In the genomic region with DNA sequence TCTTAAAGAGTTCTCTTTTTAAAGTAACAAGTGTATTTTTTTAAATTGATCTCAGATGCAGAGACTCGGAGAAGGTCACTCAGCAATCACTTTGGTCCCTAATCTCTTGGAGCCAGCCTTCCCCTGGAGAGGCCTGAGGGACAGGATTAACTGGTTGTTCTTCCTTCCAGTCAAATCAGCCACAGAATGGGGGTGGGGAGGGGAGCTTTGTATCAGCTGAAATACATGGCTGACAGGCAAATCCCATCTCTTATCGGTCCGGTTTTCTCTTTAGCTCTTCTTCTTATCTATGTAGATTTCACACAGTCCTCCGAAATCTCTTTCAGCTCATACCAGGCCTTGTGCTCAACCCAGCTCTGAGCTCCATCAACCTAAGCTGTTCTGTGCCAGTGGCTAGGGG, we compare ENCODE assay signal across 12 mouse cellular contexts. TPM values are rescaled to one million over a fixed set of nuclear protein-coding genes. Genes with fewer than 3 reads are reported as not detected.
A peak's percentile ranks its signal among the peaks of the same experiment; 100 is the strongest.
DNase-seq lines count a peak whose midpoint lies in the region; ATAC-seq and TF ChIP-seq lines count a peak whose summit lies in the region.
"Had no signal": no experiment of that assay in that cellular context is flagged by ENCODE, and none has a peak within 500 bp of the region (broad histone marks: within the 10 kb centered on the region; RNA-seq: fewer than 3 reads in every experiment).

No protein-coding gene starts in this region.

- DNase-seq in brain, embryonic 14.5 days (ENCODE audit: low read depth), result peak; percentile 66
- DNase-seq in liver, embryonic 14.5 days (ENCODE audit: low read depth in 3 of 3, low spot score in 3 of 3), result peak; percentile 35 to 37 (median 36)
- DNase-seq in midbrain, embryonic 14.5 days, result peak; percentile 72
- DNase-seq in adrenal gland, adult 2 months, result no peak
- no peak for DNase-seq in lung, postnatal 4 days
- DNase-seq in right cerebral cortex, postnatal 36 days (ENCODE audit: low spot score in 2 of 2), result no peak
- DNase-seq: cerebellum, adult 9-10 months; embryo, embryonic 11 days; kidney, adult 8-10 months had no signal

- no peaks in the 10 kb centered on the region for H3K27me3 ChIP-seq in hindbrain, embryonic 13.5 days
- H3K27me3 ChIP-seq in hindbrain, embryonic 12.5 days, result no peaks in the 10 kb centered on the region
- no peaks in the 10 kb centered on the region; the same call in 1 of the 2 replicates for H3K27me3 ChIP-seq in liver, embryonic 14.5 days (ENCODE audit: control insufficient read depth, insufficient read depth, low read length)
- H3K27me3 ChIP-seq in midbrain, embryonic 14.5 days (ENCODE audit: control insufficient read depth, insufficient read depth, low read length), result no peaks in the 10 kb centered on the region

- no peaks in the 10 kb centered on the region for H3K9me3 ChIP-seq in hindbrain, embryonic 13.5 days
- no peaks in the 10 kb centered on the region for H3K9me3 ChIP-seq in hindbrain, embryonic 12.5 days (replicated peaks)
- no peaks in the 10 kb centered on the region for H3K9me3 ChIP-seq in liver, embryonic 14.5 days (ENCODE audit: control insufficient read depth, low read length)
- no peaks in the 10 kb centered on the region for H3K9me3 ChIP-seq in midbrain, embryonic 14.5 days (ENCODE audit: control insufficient read depth, low read length)
- H3K9me3 ChIP-seq: limb, embryonic 13.5 days had no signal

- 72% methylated on average over 4 of the region's 4 CpGs for WGBS in hindbrain, embryonic 13.5 days
- WGBS in hindbrain, embryonic 12.5 days, result 65% methylated on average over 4 of the region's 4 CpGs
- WGBS in liver, embryonic 14.5 days (ENCODE audit: insufficient replicate concordance), result 3% methylated on average over 4 of the region's 4 CpGs
- 26% methylated on average over 4 of the region's 4 CpGs for WGBS in midbrain, embryonic 14.5 days

- peaks cover 28% of the 10 kb centered on the region for H3K4me1 ChIP-seq in hindbrain, embryonic 13.5 days (replicated peaks)
- H3K4me1 ChIP-seq in hindbrain, embryonic 12.5 days, result peaks cover 21% of the 10 kb centered on the region
- peaks cover 2 to 18% of the 10 kb centered on the region in 2 experiments; a peak in 3 of 4 replicates for H3K4me1 ChIP-seq in liver, embryonic 14.5 days (replicated peaks; ENCODE audit: control insufficient read depth in 2 of 2, insufficient read depth in 2 of 2, low read length in 1 of 2)
- peaks cover 30% of the 10 kb centered on the region for H3K4me1 ChIP-seq in midbrain, embryonic 14.5 days (ENCODE audit: control insufficient read depth, insufficient read depth, low read length)

- H3K27ac ChIP-seq in hindbrain, embryonic 13.5 days, result 0 out of 2 replicates have a peak overlapping the region, but pooled peaks have one; percentile 20
- H3K27ac ChIP-seq in hindbrain, embryonic 12.5 days, result no peak overlapping the region
- H3K27ac ChIP-seq in liver, embryonic 14.5 days, result no peak overlapping the region
- peak overlapping the region; percentile 49 for H3K27ac ChIP-seq in midbrain, embryonic 14.5 days (replicated peaks; ENCODE audit: low read depth, low read length)
- H3K27ac ChIP-seq: limb, embryonic 13.5 days had no signal

- H3K4me2 ChIP-seq in hindbrain, embryonic 13.5 days, result no peak overlapping the region
- no peak overlapping the region for H3K4me2 ChIP-seq in hindbrain, embryonic 12.5 days (replicated peaks)
- no peak overlapping the region for H3K4me2 ChIP-seq in liver, embryonic 14.5 days (ENCODE audit: low read depth)
- no peak overlapping the region for H3K4me2 ChIP-seq in midbrain, embryonic 14.5 days (ENCODE audit: low read length)
- H3K4me2 ChIP-seq: limb, embryonic 13.5 days had no signal

- no peak for TF ChIP-seq CTCF in brain, embryonic 14.5 days (IDR thresholded peaks at IDR 0.05; ENCODE audit: borderline replicate concordance, extremely low read depth, insufficient read depth, insufficient read length)
- TF ChIP-seq CTCF in liver, embryonic 14.5 days (IDR thresholded peaks at IDR 0.05; ENCODE audit: low read depth), result no peak

- H3K9ac ChIP-seq in hindbrain, embryonic 13.5 days, result no peak overlapping the region
- H3K9ac ChIP-seq in hindbrain, embryonic 12.5 days, result no peak overlapping the region
- no peak overlapping the region for H3K9ac ChIP-seq in liver, embryonic 14.5 days (replicated peaks)
- no peak overlapping the region for H3K9ac ChIP-seq in midbrain, embryonic 14.5 days (replicated peaks; ENCODE audit: low read length)
- H3K9ac ChIP-seq: limb, embryonic 13.5 days had no signal

- no peak for ATAC-seq in hindbrain, embryonic 13.5 days (ENCODE audit: low FRiP score)
- ATAC-seq in hindbrain, embryonic 12.5 days (ENCODE audit: low FRiP score), result no peak
- peak; percentile 57; the same call in 1 of the 2 replicates for ATAC-seq in liver, embryonic 14.5 days (ENCODE audit: insufficient read depth)
- ATAC-seq in midbrain, embryonic 14.5 days (ENCODE audit: low FRiP score, low TSS enrichment), result no peak

- no peak for TF ChIP-seq POLR2A in brain, embryonic 14.5 days (IDR thresholded peaks at IDR 0.05; ENCODE audit: borderline replicate concordance, extremely low read depth, insufficient read depth, insufficient read length, poor library complexity, severe bottlenecking)

- H3K36me3 ChIP-seq in hindbrain, embryonic 13.5 days, result no peaks in the 10 kb centered on the region
- no peaks in the 10 kb centered on the region for H3K36me3 ChIP-seq in hindbrain, embryonic 12.5 days
- H3K36me3 ChIP-seq in liver, embryonic 14.5 days (replicated peaks; ENCODE audit: control insufficient read depth, insufficient read depth, low read depth), result no peaks in the 10 kb centered on the region
- H3K36me3 ChIP-seq in midbrain, embryonic 14.5 days (ENCODE audit: control insufficient read depth, insufficient read depth, low read length), result no peaks in the 10 kb centered on the region
- H3K36me3 ChIP-seq: limb, embryonic 13.5 days had no signal

- no peak overlapping the region for H3K4me3 ChIP-seq in hindbrain, embryonic 13.5 days
- H3K4me3 ChIP-seq in hindbrain, embryonic 12.5 days, result no peak overlapping the region
- H3K4me3 ChIP-seq in liver, embryonic 14.5 days (ENCODE audit: insufficient read depth in 1 of 2, low read depth in 2 of 2, low read length in 2 of 2), result no peak overlapping the region
- no peak overlapping the region for H3K4me3 ChIP-seq in midbrain, embryonic 14.5 days (replicated peaks; ENCODE audit: low read depth, low read length)
- H3K4me3 ChIP-seq: limb, embryonic 13.5 days had no signal

- no peak for TF ChIP-seq EP300 in liver, embryonic 14.5 days (IDR thresholded peaks at IDR 0.05; ENCODE audit: low read depth)

RNA-seq across cellular contexts. Expression of a gene that starts 48.4 kb away (rescaled TPM):
- 22.2 and 24.1 TPM in 2 replicates for polyA plus RNA-seq in hindbrain, embryonic 13.5 days (2015; fragmentation: Nextera tagmentation; extraction: Ambion mirVana)
- polyA plus RNA-seq in hindbrain, embryonic 12.5 days (2016; fragmentation: Nextera tagmentation; extraction: Ambion mirVana), result 16.3 and 22.3 TPM in 2 replicates
- 29.5 and 32.0 TPM in 2 replicates for polyA plus RNA-seq in brain, embryonic 14.5 days (2012; rRNA removed)
- polyA plus RNA-seq in liver, embryonic 14.5 days (2012; rRNA removed), result 1.6 and 2.1 TPM in 2 replicates
- 2.1 and 2.3 TPM in 2 replicates for polyA plus RNA-seq in liver, embryonic 14.5 days (2014; fragmentation: Nextera tagmentation; extraction: Ambion mirVana)
- polyA plus RNA-seq in midbrain, embryonic 14.5 days (2014; fragmentation: Nextera tagmentation; extraction: Ambion mirVana), result 31.2 and 33.4 TPM in 2 replicates
- total RNA-seq in adrenal gland, adult 2 months (2021), result 1 to 10 TPM; 4.6 to 5.7 TPM
- polyA plus RNA-seq in adrenal gland, adult 2 months (2012; rRNA removed), result 0.92 and 2.3 TPM in 2 replicates

Comparison
In these comparisons a context has a peak if more than half of its experiments do, and no peak if none do; other contexts are left out.
1. H3K27ac ChIP-seq: peak in hindbrain, embryonic 13.5 days (single experiment) and midbrain, embryonic 14.5 days (single experiment); none in hindbrain, embryonic 12.5 days (single experiment) and liver, embryonic 14.5 days (single experiment).
2. DNase-seq: peak in brain, embryonic 14.5 days (single experiment), liver, embryonic 14.5 days (3 of 3) and midbrain, embryonic 14.5 days (single experiment); none in adrenal gland, adult 2 months (single experiment), lung, postnatal 4 days (0 of 2) and right cerebral cortex, postnatal 36 days (0 of 2).